ENCODE assay signal across 15 mouse cellular contexts in genomic region chr10:127420131-127420530, GRCm38 (mm10). TPM values are rescaled to one million over a fixed set of nuclear protein-coding genes. Genes with fewer than 3 reads are reported as not detected.
DNase-seq lines count a peak whose midpoint lies in the region; ATAC-seq lines count a peak whose summit lies in the region.
"Had no signal": no experiment of that assay in that cellular context is flagged by ENCODE, and none has a peak within 500 bp of the region (broad histone marks: within the 10 kb centered on the region; RNA-seq: fewer than 3 reads in every experiment).

No protein-coding gene starts in this region.

- 3% methylated on average over 6 of the region's 6 CpGs for WGBS in forebrain, embryonic 12.5 days
- 3% methylated on average over 6 of the region's 6 CpGs for WGBS in forebrain, embryonic 16.5 days
- WGBS in midbrain, embryonic 12.5 days = 8% methylated on average over 6 of the region's 6 CpGs
- 16% methylated on average over 6 of the region's 6 CpGs for WGBS in midbrain, embryonic 11.5 days
- WGBS in hindbrain, embryonic 16.5 days = 9% methylated on average over 5 of the region's 6 CpGs

- H3K27ac ChIP-seq in forebrain, embryonic 12.5 days = no peak overlapping the region
- no peak overlapping the region for H3K27ac ChIP-seq in forebrain, embryonic 16.5 days (ENCODE audit: low read length)
- H3K27ac ChIP-seq in midbrain, embryonic 12.5 days (replicated peaks) = no peak overlapping the region
- H3K27ac ChIP-seq in midbrain, embryonic 11.5 days (ENCODE audit: low read depth, low read length) = no peak overlapping the region
- no peak overlapping the region for H3K27ac ChIP-seq in hindbrain, embryonic 16.5 days (ENCODE audit: low read depth, low read length)
- H3K27ac ChIP-seq: embryonic facial prominence, embryonic 15.5 days had no signal

- peaks cover 32% of the 10 kb centered on the region for H3K4me1 ChIP-seq in forebrain, embryonic 12.5 days
- peaks cover 21% of the 10 kb centered on the region for H3K4me1 ChIP-seq in forebrain, embryonic 16.5 days (replicated peaks; ENCODE audit: control insufficient read depth, insufficient read depth, low read length)
- peaks cover 28% of the 10 kb centered on the region for H3K4me1 ChIP-seq in midbrain, embryonic 12.5 days
- H3K4me1 ChIP-seq in midbrain, embryonic 11.5 days (ENCODE audit: control insufficient read depth, insufficient read depth, low read length) = peaks cover 13% of the 10 kb centered on the region
- peaks cover 21% of the 10 kb centered on the region for H3K4me1 ChIP-seq in hindbrain, embryonic 16.5 days (ENCODE audit: control insufficient read depth, insufficient read depth, low read depth, low read length)

- H3K27me3 ChIP-seq in forebrain, embryonic 12.5 days = no peaks in the 10 kb centered on the region
- no peaks in the 10 kb centered on the region for H3K27me3 ChIP-seq in forebrain, embryonic 16.5 days (replicated peaks; ENCODE audit: control insufficient read depth, insufficient read depth, low read length)
- H3K27me3 ChIP-seq in midbrain, embryonic 12.5 days = no peaks in the 10 kb centered on the region
- no peaks in the 10 kb centered on the region for H3K27me3 ChIP-seq in midbrain, embryonic 11.5 days (ENCODE audit: control insufficient read depth, insufficient read depth, low read length)
- no peaks in the 10 kb centered on the region for H3K27me3 ChIP-seq in hindbrain, embryonic 16.5 days (replicated peaks; ENCODE audit: control insufficient read depth, insufficient read depth, low read length)
- H3K27me3 ChIP-seq: embryonic facial prominence, embryonic 15.5 days had no signal

- 0 out of 2 replicates have a peak, but pooled peaks cover 2% of the 10 kb centered on the region for H3K36me3 ChIP-seq in forebrain, embryonic 12.5 days (replicated peaks)
- H3K36me3 ChIP-seq in forebrain, embryonic 16.5 days (ENCODE audit: control insufficient read depth, insufficient read depth) = no peaks in the 10 kb centered on the region
- H3K36me3 ChIP-seq in midbrain, embryonic 12.5 days = no peaks in the 10 kb centered on the region
- H3K36me3 ChIP-seq in midbrain, embryonic 11.5 days (ENCODE audit: control insufficient read depth, insufficient read depth, low read length) = no peaks in the 10 kb centered on the region
- H3K36me3 ChIP-seq in hindbrain, embryonic 16.5 days (ENCODE audit: control insufficient read depth, insufficient read depth, low read length) = no peaks in the 10 kb centered on the region
- H3K36me3 ChIP-seq: embryonic facial prominence, embryonic 15.5 days had no signal

- H3K9me3 ChIP-seq in forebrain, embryonic 12.5 days = no peaks in the 10 kb centered on the region
- H3K9me3 ChIP-seq in forebrain, embryonic 16.5 days (ENCODE audit: control insufficient read depth, low read length) = no peaks in the 10 kb centered on the region
- H3K9me3 ChIP-seq in midbrain, embryonic 12.5 days = no peaks in the 10 kb centered on the region
- no peaks in the 10 kb centered on the region for H3K9me3 ChIP-seq in midbrain, embryonic 11.5 days (ENCODE audit: control insufficient read depth, low read length)
- no peaks in the 10 kb centered on the region for H3K9me3 ChIP-seq in hindbrain, embryonic 16.5 days (ENCODE audit: control insufficient read depth, low read length)
- H3K9me3 ChIP-seq: embryonic facial prominence, embryonic 15.5 days had no signal

- DNase-seq in midbrain, embryonic 11.5 days (ENCODE audit: low spot score, missing footprints) = no peak
- peak; percentile 10 for DNase-seq in retina, embryonic 14.5 days (ENCODE audit: low spot score)
- DNase-seq in lung, postnatal 25 days (ENCODE audit: low spot score) = no peak
- DNase-seq: kidney, postnatal 4 days; thymus, adult 2 months had no signal

- no peak for ATAC-seq in forebrain, embryonic 12.5 days (ENCODE audit: low FRiP score)
- no peak for ATAC-seq in forebrain, embryonic 16.5 days
- ATAC-seq in midbrain, embryonic 12.5 days (ENCODE audit: low FRiP score, low read depth) = no peak
- ATAC-seq in midbrain, embryonic 11.5 days (ENCODE audit: low FRiP score) = no peak
- ATAC-seq in hindbrain, embryonic 16.5 days = no peak
- no peak for ATAC-seq in megakaryocyte-erythroid progenitor cell, adult 5-6 weeks (replicated peaks; ENCODE audit: low FRiP score, low TSS enrichment, poor library complexity, severe bottlenecking)

- peak overlapping the region; percentile 30 for H3K4me2 ChIP-seq in forebrain, embryonic 12.5 days
- H3K4me2 ChIP-seq in forebrain, embryonic 16.5 days (ENCODE audit: low read length) = no peak overlapping the region
- 0 out of 2 replicates have a peak overlapping the region, but pooled peaks have one; percentile 23 for H3K4me2 ChIP-seq in midbrain, embryonic 12.5 days (replicated peaks)
- H3K4me2 ChIP-seq in midbrain, embryonic 11.5 days = no peak overlapping the region
- peak overlapping the region; percentile 35 for H3K4me2 ChIP-seq in hindbrain, embryonic 16.5 days (ENCODE audit: low read length)
- H3K4me2 ChIP-seq: embryonic facial prominence, embryonic 15.5 days had no signal

- H3K9ac ChIP-seq in forebrain, embryonic 12.5 days = 0 out of 2 replicates have a peak overlapping the region, but pooled peaks have one; percentile 21
- no peak overlapping the region for H3K9ac ChIP-seq in forebrain, embryonic 16.5 days (replicated peaks; ENCODE audit: low read depth, low read length)
- no peak overlapping the region for H3K9ac ChIP-seq in midbrain, embryonic 12.5 days (replicated peaks)
- no peak overlapping the region for H3K9ac ChIP-seq in midbrain, embryonic 11.5 days (ENCODE audit: low read length)
- H3K9ac ChIP-seq in hindbrain, embryonic 16.5 days (ENCODE audit: low read depth, low read length) = no peak overlapping the region
- H3K9ac ChIP-seq: embryonic facial prominence, embryonic 15.5 days had no signal

- H3K4me3 ChIP-seq in forebrain, embryonic 12.5 days (replicated peaks) = no peak overlapping the region
- no peak overlapping the region for H3K4me3 ChIP-seq in forebrain, embryonic 16.5 days (replicated peaks; ENCODE audit: low read length)
- H3K4me3 ChIP-seq in midbrain, embryonic 12.5 days = no peak overlapping the region
- H3K4me3 ChIP-seq in midbrain, embryonic 11.5 days (ENCODE audit: low read depth, low read length) = no peak overlapping the region
- H3K4me3 ChIP-seq in hindbrain, embryonic 16.5 days (ENCODE audit: low read length) = peak overlapping the region; percentile 6; the same call in 1 of the 2 replicates
- H3K4me3 ChIP-seq: embryonic facial prominence, embryonic 15.5 days had no signal

RNA-seq across cellular contexts. Expression of gene R3hdm2, which starts 40.0 kb away (rescaled TPM):
- 37.5 and 40.3 TPM in 2 replicates for polyA plus RNA-seq in forebrain, embryonic 12.5 days (2016; fragmentation: Nextera tagmentation; extraction: Ambion mirVana)
- polyA plus RNA-seq in forebrain, embryonic 16.5 days (2015; fragmentation: Nextera tagmentation; extraction: Ambion mirVana) = 37.5 and 39.7 TPM in 2 replicates
- polyA plus RNA-seq in midbrain, embryonic 12.5 days (2016; fragmentation: Nextera tagmentation; extraction: Ambion mirVana) = 40.7 and 42.1 TPM in 2 replicates
- 27.0 and 27.7 TPM in 2 replicates for polyA plus RNA-seq in midbrain, embryonic 11.5 days (2014; fragmentation: Nextera tagmentation; extraction: Ambion mirVana)
- polyA plus RNA-seq in hindbrain, embryonic 16.5 days (2015; fragmentation: Nextera tagmentation; extraction: Ambion mirVana) = 34.0 and 37.4 TPM in 2 replicates
- 46.8 and 49.9 TPM in 2 replicates for total RNA-seq in megakaryocyte-erythroid progenitor cell, adult 5-6 weeks (2014; fragmentation: Nextera tagmentation)
- total RNA-seq in megakaryocyte-erythroid progenitor cell, adult 5-6 weeks (2017) = 25.3 and 38.5 TPM in 2 replicates

RNA-seq across cellular contexts. Expression of gene Inhbc, which starts 49.9 kb away (rescaled TPM):
- not detected in 2 replicates for polyA plus RNA-seq in forebrain, embryonic 12.5 days (2016; fragmentation: Nextera tagmentation; extraction: Ambion mirVana)
- polyA plus RNA-seq in forebrain, embryonic 16.5 days (2015; fragmentation: Nextera tagmentation; extraction: Ambion mirVana) = not detected in 2 replicates
- not detected in 2 replicates for polyA plus RNA-seq in midbrain, embryonic 12.5 days (2016; fragmentation: Nextera tagmentation; extraction: Ambion mirVana)
- polyA plus RNA-seq in midbrain, embryonic 11.5 days (2014; fragmentation: Nextera tagmentation; extraction: Ambion mirVana) = not detected in 2 replicates
- polyA plus RNA-seq in hindbrain, embryonic 16.5 days (2015; fragmentation: Nextera tagmentation; extraction: Ambion mirVana) = not detected in 2 replicates
- total RNA-seq in megakaryocyte-erythroid progenitor cell, adult 5-6 weeks (2014; fragmentation: Nextera tagmentation) = not detected in 2 replicates
- total RNA-seq in megakaryocyte-erythroid progenitor cell, adult 5-6 weeks (2017) = not detected in 2 replicates
- total RNA-seq: adrenal gland, adult 18-20 months; left cerebral cortex, postnatal 10 days; megakaryocyte, adult 5-6 weeks had no signal
- polyA plus RNA-seq: C2C12; embryonic facial prominence, embryonic 15.5 days; thymus, adult 2 months had no signal

Comparison
In these comparisons a context has a peak if more than half of its experiments do, and no peak if none do; other contexts are left out.
1. H3K4me2 ChIP-seq: peak in forebrain, embryonic 12.5 days (single experiment), midbrain, embryonic 12.5 days (single experiment) and hindbrain, embryonic 16.5 days (single experiment); none in forebrain, embryonic 16.5 days (single experiment) and midbrain, embryonic 11.5 days (single experiment).